ENCODE assay signal across 17 mouse cellular contexts in the genomic region with DNA sequence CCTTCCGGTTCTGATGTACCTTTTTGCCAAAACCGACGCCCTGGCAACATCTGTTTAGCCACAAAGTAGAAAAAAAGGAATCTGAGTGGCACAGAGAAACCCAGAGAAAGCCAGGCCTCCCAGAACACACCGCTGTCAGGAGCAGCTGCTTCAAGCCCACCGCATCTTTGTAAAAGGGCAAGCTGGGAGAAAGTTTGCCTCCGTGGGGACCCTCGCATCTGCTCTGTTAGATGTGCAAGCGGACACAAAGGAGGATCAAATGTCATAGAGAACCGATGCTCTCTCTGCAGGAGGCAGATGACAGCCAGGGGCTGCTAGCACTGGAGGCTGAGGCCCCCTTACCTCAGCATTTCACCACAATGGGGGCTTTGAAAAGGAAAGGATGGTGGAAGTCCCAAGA. TPM values are rescaled to one million over a fixed set of nuclear protein-coding genes. Genes with fewer than 3 reads are reported as not detected.
A peak's percentile ranks its signal among the peaks of the same experiment; 100 is the strongest.
DNase-seq lines count a peak whose midpoint lies in the region; ATAC-seq lines count a peak whose summit lies in the region.
"Had no signal": no experiment of that assay in that cellular context is flagged by ENCODE, and none has a peak within 500 bp of the region (broad histone marks: within the 10 kb centered on the region; RNA-seq: fewer than 3 reads in every experiment).

No protein-coding gene starts in this region.

- peaks cover 15% of the 10 kb centered on the region for H3K36me3 ChIP-seq in midbrain, embryonic 10.5 days
- no peaks in the 10 kb centered on the region; the same call in 1 of the 2 replicates for H3K36me3 ChIP-seq in midbrain, embryonic 15.5 days (replicated peaks)
- H3K36me3 ChIP-seq in forebrain, embryonic 11.5 days (ENCODE audit: control insufficient read depth, insufficient read depth, low read length), result no peaks in the 10 kb centered on the region; the same call in 1 of the 2 replicates
- H3K36me3 ChIP-seq in hindbrain, embryonic 13.5 days, result peaks cover 10% of the 10 kb centered on the region
- peaks cover 9% of the 10 kb centered on the region for H3K36me3 ChIP-seq in neural tube, embryonic 13.5 days
- no peaks in the 10 kb centered on the region for H3K36me3 ChIP-seq in intestine, embryonic 15.5 days
- H3K36me3 ChIP-seq in liver, embryonic 11.5 days (ENCODE audit: control insufficient read depth, insufficient read depth, low read length), result no peaks in the 10 kb centered on the region
- H3K36me3 ChIP-seq: limb, embryonic 12.5 days had no signal

- 24% methylated on average over 9 of the region's 9 CpGs for WGBS in midbrain, embryonic 10.5 days
- 15% methylated on average over 9 of the region's 9 CpGs for WGBS in midbrain, embryonic 15.5 days
- 20% methylated on average over 9 of the region's 9 CpGs for WGBS in forebrain, embryonic 11.5 days
- WGBS in hindbrain, embryonic 13.5 days, result 11% methylated on average over 9 of the region's 9 CpGs
- 11% methylated on average over 9 of the region's 9 CpGs for WGBS in neural tube, embryonic 13.5 days
- WGBS in intestine, embryonic 15.5 days, result 51% methylated on average over 9 of the region's 9 CpGs
- WGBS in liver, embryonic 11.5 days, result 42% methylated on average over 9 of the region's 9 CpGs

- peak; percentile 47 for DNase-seq in midbrain, embryonic 10.5 days (ENCODE audit: low spot score)
- peak; percentile 60 for DNase-seq in forebrain, embryonic 11.5 days (ENCODE audit: low spot score)
- DNase-seq in spleen, postnatal 14 days (ENCODE audit: low spot score in 2 of 2), result no peak
- DNase-seq in liver, embryonic 11.5 days (ENCODE audit: low spot score), result no peak
- DNase-seq: adrenal gland, adult 2 months; cerebellum, postnatal 36 days; gastrocnemius, postnatal 14 days; heart, adult 2 months; kidney, adult 9 months; kidney, postnatal 36 days; thymus, adult 18-20 months had no signal

- peaks cover 73% of the 10 kb centered on the region for H3K4me1 ChIP-seq in midbrain, embryonic 10.5 days
- peaks cover 31% of the 10 kb centered on the region for H3K4me1 ChIP-seq in midbrain, embryonic 15.5 days
- H3K4me1 ChIP-seq in forebrain, embryonic 11.5 days (replicated peaks; ENCODE audit: control insufficient read depth, insufficient read depth, low read length), result peaks cover 22% of the 10 kb centered on the region; the same call in 1 of the 2 replicates
- H3K4me1 ChIP-seq in hindbrain, embryonic 13.5 days (replicated peaks), result peaks cover 73% of the 10 kb centered on the region
- H3K4me1 ChIP-seq in neural tube, embryonic 13.5 days (replicated peaks), result peaks cover 63% of the 10 kb centered on the region
- H3K4me1 ChIP-seq in intestine, embryonic 15.5 days (replicated peaks), result no peaks in the 10 kb centered on the region
- H3K4me1 ChIP-seq in liver, embryonic 11.5 days (replicated peaks; ENCODE audit: control insufficient read depth, insufficient read depth, low read length), result no peaks in the 10 kb centered on the region

- H3K9me3 ChIP-seq in midbrain, embryonic 10.5 days (replicated peaks), result peaks cover 7% of the 10 kb centered on the region
- H3K9me3 ChIP-seq in midbrain, embryonic 15.5 days, result no peaks in the 10 kb centered on the region
- H3K9me3 ChIP-seq in forebrain, embryonic 11.5 days (ENCODE audit: control insufficient read depth, low read length), result peaks cover 4% of the 10 kb centered on the region; the same call in 1 of the 2 replicates
- H3K9me3 ChIP-seq in hindbrain, embryonic 13.5 days, result no peaks in the 10 kb centered on the region
- H3K9me3 ChIP-seq in neural tube, embryonic 13.5 days, result 0 out of 2 replicates have a peak, but pooled peaks cover 5% of the 10 kb centered on the region
- no peaks in the 10 kb centered on the region for H3K9me3 ChIP-seq in intestine, embryonic 15.5 days
- H3K9me3 ChIP-seq in liver, embryonic 11.5 days (ENCODE audit: control insufficient read depth, low read length), result no peaks in the 10 kb centered on the region

- no peaks in the 10 kb centered on the region for H3K27me3 ChIP-seq in midbrain, embryonic 10.5 days (ENCODE audit: low read depth, poor library complexity, severe bottlenecking)
- no peaks in the 10 kb centered on the region for H3K27me3 ChIP-seq in midbrain, embryonic 15.5 days (replicated peaks)
- no peaks in the 10 kb centered on the region for H3K27me3 ChIP-seq in forebrain, embryonic 11.5 days (ENCODE audit: control insufficient read depth, insufficient read depth, low read length)
- no peaks in the 10 kb centered on the region for H3K27me3 ChIP-seq in hindbrain, embryonic 13.5 days
- H3K27me3 ChIP-seq in neural tube, embryonic 13.5 days, result no peaks in the 10 kb centered on the region
- no peaks in the 10 kb centered on the region for H3K27me3 ChIP-seq in intestine, embryonic 15.5 days (replicated peaks)
- H3K27me3 ChIP-seq in liver, embryonic 11.5 days (replicated peaks; ENCODE audit: control insufficient read depth, insufficient read depth, low read length), result no peaks in the 10 kb centered on the region

- H3K4me3 ChIP-seq in midbrain, embryonic 10.5 days, result peak overlapping the region; percentile 22; the same call in 1 of the 2 replicates
- H3K4me3 ChIP-seq in midbrain, embryonic 15.5 days, result no peak overlapping the region
- H3K4me3 ChIP-seq in forebrain, embryonic 11.5 days (ENCODE audit: low read depth, low read length), result no peak overlapping the region
- no peak overlapping the region for H3K4me3 ChIP-seq in hindbrain, embryonic 13.5 days
- H3K4me3 ChIP-seq in neural tube, embryonic 13.5 days, result no peak overlapping the region
- H3K4me3 ChIP-seq in intestine, embryonic 15.5 days (replicated peaks), result no peak overlapping the region
- no peak overlapping the region for H3K4me3 ChIP-seq in liver, embryonic 11.5 days (ENCODE audit: low read depth, low read length)
- H3K4me3 ChIP-seq: heart, adult 2 months; limb, embryonic 12.5 days had no signal

- H3K27ac ChIP-seq in midbrain, embryonic 10.5 days (replicated peaks), result peak overlapping the region; percentile 87
- H3K27ac ChIP-seq in midbrain, embryonic 15.5 days, result no peak overlapping the region
- H3K27ac ChIP-seq in forebrain, embryonic 11.5 days (ENCODE audit: low read depth, low read length), result peak overlapping the region; percentile 71
- H3K27ac ChIP-seq in hindbrain, embryonic 13.5 days, result peak overlapping the region; percentile 70
- peak overlapping the region; percentile 78 for H3K27ac ChIP-seq in neural tube, embryonic 13.5 days (replicated peaks)
- H3K27ac ChIP-seq in intestine, embryonic 15.5 days, result no peak overlapping the region
- no peak overlapping the region for H3K27ac ChIP-seq in liver, embryonic 11.5 days (ENCODE audit: low read depth, low read length)
- H3K27ac ChIP-seq: heart, adult 2 months; limb, embryonic 12.5 days; liver, embryonic 14.5 days had no signal

- H3K4me2 ChIP-seq in midbrain, embryonic 15.5 days, result no peak overlapping the region
- peak overlapping the region; percentile 11; the same call in 1 of the 2 replicates for H3K4me2 ChIP-seq in forebrain, embryonic 11.5 days (ENCODE audit: low read depth, low read length, severe bottlenecking)
- no peak overlapping the region; the same call in 1 of the 2 replicates for H3K4me2 ChIP-seq in hindbrain, embryonic 13.5 days
- no peak overlapping the region for H3K4me2 ChIP-seq in neural tube, embryonic 13.5 days
- no peak overlapping the region for H3K4me2 ChIP-seq in intestine, embryonic 15.5 days (replicated peaks)
- H3K4me2 ChIP-seq in liver, embryonic 11.5 days, result no peak overlapping the region
- H3K4me2 ChIP-seq: limb, embryonic 12.5 days had no signal

- ATAC-seq in midbrain, embryonic 15.5 days (replicated peaks), result no peak
- no peak for ATAC-seq in forebrain, embryonic 11.5 days (replicated peaks; ENCODE audit: low FRiP score)
- no peak for ATAC-seq in hindbrain, embryonic 13.5 days (ENCODE audit: low FRiP score)
- no peak for ATAC-seq in neural tube, embryonic 13.5 days (ENCODE audit: low read depth)
- no peak for ATAC-seq in intestine, embryonic 15.5 days
- no peak for ATAC-seq in liver, embryonic 11.5 days (replicated peaks; ENCODE audit: low FRiP score)

- H3K9ac ChIP-seq in midbrain, embryonic 15.5 days, result no peak overlapping the region
- peak overlapping the region; percentile 23; the same call in 1 of the 2 replicates for H3K9ac ChIP-seq in forebrain, embryonic 11.5 days (ENCODE audit: low read length)
- H3K9ac ChIP-seq in hindbrain, embryonic 13.5 days, result 0 out of 2 replicates have a peak overlapping the region, but pooled peaks have one; percentile 19
- H3K9ac ChIP-seq in neural tube, embryonic 13.5 days, result peak overlapping the region; percentile 32; the same call in 1 of the 2 replicates
- H3K9ac ChIP-seq in intestine, embryonic 15.5 days, result no peak overlapping the region
- H3K9ac ChIP-seq in liver, embryonic 11.5 days (ENCODE audit: low read depth, low read length), result no peak overlapping the region
- H3K9ac ChIP-seq: limb, embryonic 12.5 days; liver, embryonic 14.5 days had no signal

RNA-seq across cellular contexts. Expression of a gene that starts 18.3 kb away (rescaled TPM):
- 10.0 and 14.6 TPM in 2 replicates for polyA plus RNA-seq in midbrain, embryonic 10.5 days (2016; fragmentation: Nextera tagmentation; extraction: Ambion mirVana)
- 19.3 and 20.0 TPM in 2 replicates for polyA plus RNA-seq in midbrain, embryonic 15.5 days (2015; fragmentation: Nextera tagmentation; extraction: Ambion mirVana)
- polyA plus RNA-seq in forebrain, embryonic 11.5 days (2014; fragmentation: Nextera tagmentation; extraction: Ambion mirVana), result 19.2 and 19.5 TPM in 2 replicates
- 21.8 and 23.6 TPM in 2 replicates for polyA plus RNA-seq in hindbrain, embryonic 13.5 days (2015; fragmentation: Nextera tagmentation; extraction: Ambion mirVana)
- polyA plus RNA-seq in neural tube, embryonic 13.5 days (2015; fragmentation: Nextera tagmentation; extraction: Ambion mirVana), result 19.2 and 19.9 TPM in 2 replicates
- 1.5 and 1.6 TPM in 2 replicates for polyA plus RNA-seq in intestine, embryonic 15.5 days (2015; fragmentation: Nextera tagmentation; extraction: Ambion mirVana)
- 0.11 and 0.19 TPM in 2 replicates for polyA plus RNA-seq in liver, embryonic 11.5 days (2014; fragmentation: Nextera tagmentation; extraction: Ambion mirVana)

Comparison
In these comparisons a context has a peak if more than half of its experiments do, and no peak if none do; other contexts are left out.
1. H3K27ac ChIP-seq: peak in midbrain, embryonic 10.5 days (single experiment), forebrain, embryonic 11.5 days (single experiment), hindbrain, embryonic 13.5 days (single experiment) and neural tube, embryonic 13.5 days (single experiment); none in midbrain, embryonic 15.5 days (single experiment), intestine, embryonic 15.5 days (single experiment) and liver, embryonic 11.5 days (single experiment).
2. DNase-seq: peak in midbrain, embryonic 10.5 days (single experiment) and forebrain, embryonic 11.5 days (single experiment); none in spleen, postnatal 14 days (0 of 2) and liver, embryonic 11.5 days (single experiment).
3. H3K9ac ChIP-seq: peak in forebrain, embryonic 11.5 days (single experiment), hindbrain, embryonic 13.5 days (single experiment) and neural tube, embryonic 13.5 days (single experiment); none in midbrain, embryonic 15.5 days (single experiment), intestine, embryonic 15.5 days (single experiment) and liver, embryonic 11.5 days (single experiment).